Mouse (Mus musculus) MEL (cell line): ENCODE data around the gene Fkbp10. TPM values are rescaled to one million over a fixed set of nuclear protein-coding genes. Genes with fewer than 3 reads are reported as not detected.

Experiments
- DNase-seq: peaks from one replicate; pipeline ENCODE4 v3.0.0; 2011; ENCODE audit warnings: low read depth, low spot score
- H3K27ac ChIP-seq: 2 replicates; pipeline ENCODE4 v1.5.1; 2012; ENCODE audit warnings: low read depth, mild to moderate bottlenecking, control low read depth, low read length, moderate library complexity; ENCODE audit not compliant: control insufficient read depth
- H3K27me3 ChIP-seq, 2 experiments: fragments of 150-350 bp in 1 of 2; sonication (generic) in 1 of 2; 2 replicates each; pipeline ENCODE4 v1.6.1; 2012; ENCODE audit warnings: low read length in 2 of 2, mild to moderate bottlenecking in 2 of 2, improper control_type of control experiment in 1 of 2, moderate library complexity in 1 of 2; ENCODE audit not compliant: insufficient read depth in 2 of 2, control insufficient read depth in 1 of 2
- H3K36me3 ChIP-seq, 2 experiments: 2 replicates each; pipeline ENCODE4 v1.6.1; 2012 to 2014; ENCODE audit warnings: low read length in 2 of 2, improper control_type of control experiment in 1 of 2, inconsistent platforms in 1 of 2, mild to moderate bottlenecking in 1 of 2; ENCODE audit not compliant: insufficient read depth in 2 of 2, control insufficient read depth in 1 of 2
- H3K4me1 ChIP-seq, 2 experiments: fragments of 150-350 bp in 1 of 2; sonication (generic) in 1 of 2; 2 replicates each; pipeline ENCODE4 v1.6.1; 2012; ENCODE audit warnings: low read length in 2 of 2, improper control_type of control experiment in 1 of 2, mild to moderate bottlenecking in 1 of 2; ENCODE audit not compliant: insufficient read depth in 2 of 2, control insufficient read depth in 1 of 2
- H3K4me3 ChIP-seq, 2 experiments: fragments of 150-350 bp in 1 of 2; sonication (generic) in 1 of 2; 2 replicates each; pipeline ENCODE4 v1.5.1; 2012; ENCODE audit warnings: low read depth in 2 of 2, low read length in 2 of 2, mild to moderate bottlenecking in 2 of 2, moderate library complexity in 2 of 2, control low read depth in 1 of 2, improper control_type of control experiment in 1 of 2; ENCODE audit not compliant: control insufficient read depth in 1 of 2, insufficient read depth in 1 of 2
- H3K79me2 ChIP-seq: 2 replicates; pipeline ENCODE4 v1.6.1; 2012; ENCODE audit warnings: mild to moderate bottlenecking, low read length, moderate library complexity; ENCODE audit not compliant: control insufficient read depth, poor library complexity, insufficient read depth
- H3K9ac ChIP-seq: 2 replicates; pipeline ENCODE4 v1.6.1; 2012; ENCODE audit warnings: low read depth, mild to moderate bottlenecking, control low read depth, low read length, moderate library complexity; ENCODE audit not compliant: control insufficient read depth, poor library complexity, severe bottlenecking
- H3K9me3 ChIP-seq: fragments of 150-350 bp; sonication (generic); replicated peaks from 2 replicates; pipeline ENCODE4 v1.6.1; 2012; ENCODE audit warnings: mild to moderate bottlenecking, low read length, improper control_type of control experiment, moderate library complexity; ENCODE audit not compliant: insufficient read depth
- BHLHE40 ChIP-seq: IDR thresholded peaks from 2 replicates; pipeline ENCODE4 v1.6.1; 2012; ENCODE audit warnings: low read depth, mild to moderate bottlenecking, inconsistent platforms, low read length, improper control_type of control experiment, borderline replicate concordance
- CHD1 ChIP-seq: IDR thresholded peaks from 2 replicates; pipeline ENCODE4 v1.6.1; 2012; ENCODE audit warnings: low read depth, mild to moderate bottlenecking, inconsistent platforms, low read length, improper control_type of control experiment
- CHD2 ChIP-seq: IDR thresholded peaks from 2 replicates; pipeline ENCODE4 v1.6.1; 2011; ENCODE audit warnings: low read length, improper control_type of control experiment
- ELF1 ChIP-seq: IDR thresholded peaks from 2 replicates; pipeline ENCODE4 v1.6.1; 2014; ENCODE audit warnings: low read depth, mild to moderate bottlenecking, inconsistent platforms, low read length, improper control_type of control experiment, moderate library complexity
- GABPA ChIP-seq: IDR thresholded peaks from 2 replicates; pipeline ENCODE4 v1.6.1; 2012; ENCODE audit warnings: low read depth, mild to moderate bottlenecking, inconsistent platforms, low read length, improper control_type of control experiment, moderate library complexity
- HCFC1 ChIP-seq: IDR thresholded peaks from 2 replicates; pipeline ENCODE4 v1.6.1; 2012; ENCODE audit warnings: low read depth, mild to moderate bottlenecking, inconsistent platforms, low read length, improper control_type of control experiment, moderate library complexity
- JUND ChIP-seq: IDR thresholded peaks from 2 replicates; pipeline ENCODE4 v1.6.1; 2011; ENCODE audit warnings: low read depth, mild to moderate bottlenecking, improper control_type of control experiment, low read length
- MAX ChIP-seq: IDR thresholded peaks from 2 replicates; pipeline ENCODE4 v1.6.1; 2011; ENCODE audit warnings: low read length, improper control_type of control experiment
- MXI1 ChIP-seq: IDR thresholded peaks from 2 replicates; pipeline ENCODE4 v1.6.1; 2011; ENCODE audit warnings: mild to moderate bottlenecking, low read depth, low read length, improper control_type of control experiment
- MYC ChIP-seq: IDR thresholded peaks from 2 replicates; pipeline ENCODE4 v1.6.1; 2011; ENCODE audit warnings: low read depth, mild to moderate bottlenecking, low read length, improper control_type of control experiment, moderate library complexity
- NRF1 ChIP-seq: IDR thresholded peaks from 2 replicates; pipeline ENCODE4 v1.6.1; 2014; ENCODE audit warnings: low read depth, mild to moderate bottlenecking, inconsistent platforms, low read length, improper control_type of control experiment, moderate library complexity; ENCODE audit not compliant: poor library complexity, insufficient read depth, severe bottlenecking
- RAD21 ChIP-seq: IDR thresholded peaks from 2 replicates; pipeline ENCODE4 v1.6.1; 2011; ENCODE audit warnings: mild to moderate bottlenecking, low read depth, low read length, improper control_type of control experiment
- SIN3A ChIP-seq: IDR thresholded peaks from 2 replicates; pipeline ENCODE4 v1.6.1; 2012; ENCODE audit warnings: low read length, improper control_type of control experiment, inconsistent platforms
- SMC3 ChIP-seq: IDR thresholded peaks from 2 replicates; pipeline ENCODE4 v1.6.1; 2011; ENCODE audit warnings: low read depth, low read length, improper control_type of control experiment
- TAL1 ChIP-seq: IDR thresholded peaks from 2 replicates; pipeline ENCODE4 v1.6.1; 2012; ENCODE audit warnings: mild to moderate bottlenecking, inconsistent platforms, low read length, moderate library complexity, mixed read lengths
- TBP ChIP-seq: IDR thresholded peaks from 2 replicates; pipeline ENCODE4 v1.8.0; 2011; ENCODE audit warnings: low read depth, low read length, improper control_type of control experiment
- TCF12 ChIP-seq: IDR thresholded peaks from 2 replicates; pipeline ENCODE4 v1.6.1; 2014; ENCODE audit warnings: low read depth, mild to moderate bottlenecking, inconsistent platforms, low read length, improper control_type of control experiment, moderate library complexity
- USF1 ChIP-seq: IDR thresholded peaks from 2 replicates; pipeline ENCODE4 v1.6.1; 2014; ENCODE audit warnings: low read depth, mild to moderate bottlenecking, inconsistent platforms, low read length, improper control_type of control experiment, moderate library complexity
- USF2 ChIP-seq, 2 experiments: IDR thresholded peaks; 2 replicates each; pipeline ENCODE4 v1.6.1; 2011 to 2012; ENCODE audit warnings: improper control_type of control experiment in 2 of 2, low read length in 2 of 2, borderline replicate concordance in 1 of 2, inconsistent platforms in 1 of 2, low read depth in 1 of 2, mild to moderate bottlenecking in 1 of 2; ENCODE audit not compliant: insufficient read depth in 1 of 2
- ZNF384 ChIP-seq: IDR thresholded peaks from 2 replicates; pipeline ENCODE4 v1.6.1; 2012; ENCODE audit warnings: low read depth, mild to moderate bottlenecking, inconsistent platforms, low read length, improper control_type of control experiment
- polyA plus RNA-seq, 2 experiments: library from polyadenylated mRNA; stranded (reverse) in 1 of 2; unstranded in 1 of 2; fragments of >175 nt in 1 of 2; fragments of >200 nt in 1 of 2; gene quantifications; 2 replicates each; pipeline versions ENCODE4 v1.2.1 to v1.2.4; 2012; ENCODE audit warnings: low replicate concordance in 2 of 2, low read depth in 1 of 2; ENCODE audit not compliant: insufficient read length in 2 of 2, insufficient read depth in 1 of 2, missing spikeins in 1 of 2
- total RNA-seq: library from RNA; depleted of rRNA; stranded (reverse); fragments of 300-350 nt; gene quantifications from 2 replicates; pipeline ENCODE4 v1.2.3, GENCODE M21; 2012

The Fkbp10 gene
- total and polyA plus RNA-seq, 3 experiments: 0.19 to 0.28 TPM; not detected in 1

DNA sequence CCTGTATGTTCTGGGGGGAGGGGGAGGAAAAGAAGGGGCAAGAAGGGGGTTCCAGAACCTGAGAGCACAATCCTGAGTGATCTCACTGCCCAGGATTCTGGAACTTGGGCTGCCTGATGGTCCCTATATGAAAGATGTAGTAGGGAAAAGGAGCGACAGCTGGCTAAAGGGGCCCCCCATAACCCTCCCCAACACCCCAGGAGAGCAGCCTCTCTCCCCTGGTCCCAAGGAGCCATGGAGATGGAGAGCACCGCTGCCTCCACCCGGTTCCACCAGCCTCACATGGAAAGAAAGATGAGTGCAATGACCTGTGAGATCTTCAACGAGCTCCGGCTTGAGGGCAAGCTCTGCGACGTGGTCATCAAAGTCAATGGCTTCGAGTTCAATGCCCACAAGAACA lies 26.3 kb downstream of the Fkbp10 start, which contains the start of the genes Nt5c3b and Klhl10:
Gene Nt5c3b, minus strand, starts transcription at position 12 of the 400 bp plus-strand sequence.
Gene Klhl10, plus strand, starts transcription at position 121 of the 400 bp plus-strand sequence.
- Histone ChIP-seq H3K27me3 (no peaks in the 10 kb centered on the region), H3K27ac (peak within 1 kb of the TSS; percentile 16), H3K4me1 (peaks cover 2 to 12% of the 10 kb centered on the region in 2 experiments; a peak in 3 of 4 replicates), H3K36me3 (peaks cover 0 to 9% of the 10 kb centered on the region in 2 experiments; a peak in 2 of 4 replicates), H3K9ac (peak within 1 kb of the TSS; percentile 77), H3K9me3 (no peaks in the 10 kb centered on the region), H3K4me3 (peak within 1 kb of the TSS; percentile 73 to 81), H3K79me2 (peaks cover 5% of the 10 kb centered on the region; the same call in 1 of the 2 replicates)
- no peak for DNase-seq
- TF ChIP-seq MYC (no peak), TBP (no peak), SMC3 (no peak)

DNA sequence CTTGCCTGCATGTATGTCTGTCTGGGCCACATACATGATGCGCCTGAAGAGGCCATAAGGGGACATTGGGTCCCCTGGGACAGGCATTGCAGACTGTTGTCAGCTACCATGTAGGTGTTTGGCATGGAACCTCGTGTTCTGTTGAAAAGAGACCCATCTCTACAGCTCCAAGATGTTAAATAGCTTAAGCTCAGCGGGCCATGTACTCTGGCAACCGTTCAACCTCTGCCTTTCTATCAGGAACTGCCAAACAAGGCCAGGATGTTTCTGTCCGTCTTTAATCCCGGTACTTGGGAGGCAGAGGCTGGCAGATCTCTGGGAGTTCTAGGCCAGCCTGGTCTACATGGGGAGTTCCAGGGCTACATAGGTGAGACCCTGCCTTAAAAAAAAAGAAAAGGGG lies 27.1 kb downstream of the Fkbp10 start:
- Histone ChIP-seq H3K9ac (no peak overlapping the region), H3K27me3 (no peaks in the 10 kb centered on the region), H3K36me3 (peaks cover 0 to 9% of the 10 kb centered on the region in 2 experiments; a peak in 2 of 4 replicates), H3K79me2 (peaks cover 5% of the 10 kb centered on the region; the same call in 1 of the 2 replicates), H3K9me3 (no peaks in the 10 kb centered on the region), H3K4me1 (peaks cover 2 to 12% of the 10 kb centered on the region in 2 experiments; a peak in 3 of 4 replicates), H3K4me3 (no peak overlapping the region), H3K27ac (no peak overlapping the region)
- no peak for DNase-seq
- no peak for TF ChIP-seq USF2 (IDR thresholded peaks at IDR 0.05; ENCODE audit: borderline replicate concordance in 1 of 2, insufficient read depth in 1 of 2, low read depth in 1 of 2, low read length in 2 of 2)
- TF ChIP-seq JUND: no peak
- TF ChIP-seq RAD21: no peak
- no peak for TF ChIP-seq TAL1
- no peak for TF ChIP-seq ZNF384
- no peak for TF ChIP-seq BHLHE40
- TF ChIP-seq TCF12: no peak
- TF ChIP-seq CHD2: no peak
- TF ChIP-seq HCFC1: no peak
- no peak for TF ChIP-seq NRF1
- TF ChIP-seq ELF1: no peak
- no peak for TF ChIP-seq MXI1
- TF ChIP-seq CHD1: no peak
- no peak for TF ChIP-seq SIN3A
- TF ChIP-seq MAX: no peak
- no peak for TF ChIP-seq TBP
- TF ChIP-seq GABPA: no peak
- TF ChIP-seq USF1: no peak
